Mouse (Mus musculus) erythroblast, embryonic 14.5 days (primary cell): ENCODE data around the gene Arhgef7. TPM values are rescaled to one million over a fixed set of nuclear protein-coding genes. Genes with fewer than 3 reads are reported as not detected.
A peak's percentile ranks its signal among the peaks of the same experiment; 100 is the strongest.

Experiments used
- H3K27me3 ChIP-seq: 2 replicates; pipeline ENCODE4 v1.6.1; 2012; ENCODE audit warnings: inconsistent platforms; ENCODE audit not compliant: control insufficient read depth
- H3K36me3 ChIP-seq: 2 replicates; pipeline ENCODE4 v1.6.1; 2012; ENCODE audit warnings: mild to moderate bottlenecking, inconsistent platforms; ENCODE audit not compliant: control insufficient read depth
- H3K4me1 ChIP-seq: 2 replicates; pipeline ENCODE4 v1.6.1; 2012; ENCODE audit warnings: inconsistent platforms; ENCODE audit not compliant: control insufficient read depth
- H3K4me3 ChIP-seq: replicated peaks from 2 replicates; pipeline ENCODE3; 2012; ENCODE audit warnings: moderate library complexity, mild to moderate bottlenecking, inconsistent platforms
- H3K9me3 ChIP-seq: 2 replicates; pipeline ENCODE4 v1.6.1; 2012; ENCODE audit warnings: low read length, inconsistent platforms, mixed read lengths; ENCODE audit not compliant: control insufficient read depth
- GATA1 ChIP-seq: IDR thresholded peaks from 2 replicates; pipeline ENCODE4 v1.6.1; 2012; ENCODE audit warnings: low read length, inconsistent platforms, mixed read lengths
- TAL1 ChIP-seq: IDR thresholded peaks from 3 replicates; pipeline ENCODE4 v1.6.1; 2012; ENCODE audit warnings: low read length, inconsistent platforms, mixed read lengths
- polyA plus RNA-seq: library from polyadenylated mRNA; stranded (reverse); fragments of >175 nt; gene quantifications from 2 replicates; pipeline ENCODE4 v1.2.3, GENCODE M21; 2012

Gene Arhgef7
- polyA plus RNA-seq: 0.95 and 1.1 TPM in 2 replicates

- no peak for TF ChIP-seq TAL1
- TF ChIP-seq GATA1: no peak
Observed at GRCm38 (mm10) chr8:11727651-11728481, at the start of gene Arhgef7. Gene Arhgef7, plus strand, starts transcription at chr8:11727721.

DNA sequence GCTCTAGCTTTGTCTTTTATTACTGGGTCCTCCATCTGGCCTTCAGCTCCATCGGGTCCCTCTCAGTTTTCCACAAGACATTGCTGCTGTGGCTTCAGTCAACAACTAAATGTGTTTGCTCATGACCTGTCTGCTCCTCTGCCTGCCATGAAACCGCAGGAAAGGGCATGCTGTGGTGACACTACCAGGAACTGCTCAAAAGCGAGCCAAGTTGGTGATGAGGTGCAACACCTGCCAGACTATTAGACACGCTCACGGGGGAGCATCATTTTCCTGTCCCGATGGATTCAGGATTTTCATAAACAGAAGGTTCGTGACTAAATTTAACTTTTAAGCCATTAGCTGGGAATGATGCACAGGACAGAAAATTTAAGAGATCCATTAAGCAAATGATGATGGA is 43.0 kb upstream of the Arhgef7 start:
- Histone ChIP-seq H3K36me3 (no peaks in the 10 kb centered on the region), H3K27me3 (no peaks in the 10 kb centered on the region), H3K9me3 (peaks cover 3% of the 10 kb centered on the region), H3K4me3 (no peak overlapping the region), H3K4me1 (no peaks in the 10 kb centered on the region)
- TF ChIP-seq TAL1 (no peak), GATA1 (no peak)

More at GRCm38 (mm10) chr8:11727651-11728481, at the start of gene Arhgef7:
- H3K36me3 ChIP-seq: no peaks in the 10 kb centered on the region
- peak within 1 kb of the TSS; percentile 51 for H3K4me3 ChIP-seq
- H3K27me3 ChIP-seq: peaks cover 60% of the 10 kb centered on the region
- no peaks in the 10 kb centered on the region for H3K9me3 ChIP-seq
- no peaks in the 10 kb centered on the region for H3K4me1 ChIP-seq

DNA sequence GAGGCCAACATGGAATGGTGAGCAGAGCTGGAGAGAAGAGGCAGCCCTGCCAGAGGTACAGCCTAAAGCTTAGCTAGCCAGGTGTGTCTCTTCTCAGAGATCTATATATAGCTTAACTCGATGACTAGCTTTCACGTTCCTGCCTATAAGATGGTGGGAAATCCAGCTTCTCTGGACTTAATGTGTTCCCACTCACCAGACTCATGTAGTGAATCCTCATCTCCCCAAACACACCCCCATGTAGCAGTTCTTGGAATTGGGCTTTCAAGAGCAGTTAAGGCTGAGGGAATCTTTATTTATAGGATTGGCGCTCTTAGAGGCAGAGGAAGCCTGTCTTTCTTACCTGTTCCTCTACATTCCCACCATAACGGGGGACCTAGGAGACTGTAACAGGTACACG is 40.3 kb upstream of the Arhgef7 start:
- Histone ChIP-seq H3K9me3 (peaks cover 3% of the 10 kb centered on the region), H3K4me1 (no peaks in the 10 kb centered on the region), H3K27me3 (no peaks in the 10 kb centered on the region), H3K36me3 (no peaks in the 10 kb centered on the region), H3K4me3 (no peak overlapping the region)
- TF ChIP-seq GATA1 (no peak), TAL1 (no peak)

GRCm38 (mm10) chr8:11689945-11690344 is 37.6 kb upstream of the Arhgef7 start:
- Histone ChIP-seq H3K36me3 (no peaks in the 10 kb centered on the region), H3K4me3 (no peak overlapping the region), H3K27me3 (no peaks in the 10 kb centered on the region), H3K9me3 (peaks cover 3% of the 10 kb centered on the region), H3K4me1 (no peaks in the 10 kb centered on the region)
- TF ChIP-seq GATA1 (no peak), TAL1 (no peak)

DNA sequence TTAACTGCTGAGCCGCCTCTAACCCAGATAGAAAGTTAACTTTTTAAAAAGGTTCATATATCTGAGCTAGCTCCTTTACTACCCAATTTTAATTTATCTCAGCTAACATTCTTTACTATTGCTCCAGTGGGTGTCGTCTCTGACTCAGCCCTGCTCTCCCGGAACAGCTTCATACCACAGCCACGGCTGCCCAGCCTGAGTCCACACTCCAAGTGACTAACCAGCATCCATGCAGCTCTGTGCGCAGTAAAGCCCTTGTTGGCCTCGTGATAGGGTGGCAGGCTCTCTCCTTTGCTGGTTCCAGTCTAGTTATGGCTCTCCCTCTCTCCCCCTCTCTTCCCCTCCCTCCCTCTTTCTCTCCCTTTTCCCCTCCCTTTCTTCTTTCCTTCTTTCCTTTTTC is 36.2 kb upstream of the Arhgef7 start:
- H3K9me3 ChIP-seq: no peaks in the 10 kb centered on the region; the same call in 1 of the 2 replicates
- no peaks in the 10 kb centered on the region for H3K36me3 ChIP-seq
- no peak for TF ChIP-seq TAL1
- no peak for TF ChIP-seq GATA1
- H3K27me3 ChIP-seq: no peaks in the 10 kb centered on the region
- no peaks in the 10 kb centered on the region for H3K4me1 ChIP-seq
- H3K4me3 ChIP-seq: no peak overlapping the region

DNA sequence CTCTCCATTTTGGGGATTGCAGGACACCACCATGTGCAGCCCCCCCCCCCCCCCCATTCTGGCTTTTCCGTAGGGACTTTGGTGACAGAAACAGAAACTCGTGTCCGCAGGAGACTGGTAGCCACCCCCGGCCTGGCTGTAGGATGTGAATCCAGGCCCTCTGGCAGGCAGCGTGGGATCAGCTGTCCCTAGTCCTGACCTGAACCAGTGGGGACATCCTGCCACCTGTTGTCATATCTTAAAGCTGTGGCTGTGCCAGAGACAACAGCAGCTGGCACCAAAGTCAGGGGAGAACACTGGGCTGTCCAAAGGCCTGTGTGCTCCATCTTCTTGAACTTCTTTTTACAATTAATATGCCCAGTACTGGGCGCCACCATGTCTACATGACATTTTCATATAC is 35.8 kb upstream of the Arhgef7 start:
- H3K4me3 ChIP-seq: no peak overlapping the region

GRCm38 (mm10) chr8:11692455-11692854 is 35.1 kb upstream of the Arhgef7 start:
- Histone ChIP-seq H3K27me3 (no peaks in the 10 kb centered on the region), H3K4me3 (no peak overlapping the region), H3K9me3 (no peaks in the 10 kb centered on the region), H3K36me3 (no peaks in the 10 kb centered on the region), H3K4me1 (no peaks in the 10 kb centered on the region)
- TF ChIP-seq TAL1: no peak

More for the DNA sequence above, 35.8 kb upstream of the Arhgef7 start:
- Histone ChIP-seq H3K36me3 (no peaks in the 10 kb centered on the region), H3K4me1 (no peaks in the 10 kb centered on the region), H3K9me3 (no peaks in the 10 kb centered on the region; the same call in 1 of the 2 replicates), H3K27me3 (no peaks in the 10 kb centered on the region)
- no peak for TF ChIP-seq TAL1
- no peak for TF ChIP-seq GATA1

DNA sequence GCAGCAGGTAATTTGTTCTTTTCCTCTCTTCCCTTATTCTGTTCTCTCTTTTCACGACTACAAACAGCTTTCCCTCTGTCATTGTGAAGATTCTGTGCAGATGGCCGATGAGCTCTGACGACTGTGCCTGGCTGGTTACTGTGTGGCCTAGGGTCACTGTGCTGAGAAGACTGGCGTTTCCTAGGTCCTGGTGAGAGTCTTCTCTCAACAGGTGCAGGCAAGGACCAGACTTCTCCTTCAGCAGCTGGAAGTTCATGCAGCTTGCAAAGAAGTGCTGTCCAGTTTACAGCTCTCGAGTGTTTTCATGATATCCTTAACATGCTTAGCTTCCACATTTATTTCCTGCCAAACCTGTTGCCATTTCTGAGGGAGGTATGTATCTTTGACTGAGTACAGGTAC is 33.5 kb upstream of the Arhgef7 start:
- TF ChIP-seq TAL1 (no peak), GATA1 (no peak)
- H3K4me1 ChIP-seq: no peaks in the 10 kb centered on the region
- no peaks in the 10 kb centered on the region for H3K36me3 ChIP-seq
- H3K27me3 ChIP-seq: no peaks in the 10 kb centered on the region
- no peaks in the 10 kb centered on the region for H3K9me3 ChIP-seq
- H3K4me3 ChIP-seq: no peak overlapping the region

- H3K27me3 ChIP-seq: no peaks in the 10 kb centered on the region
- H3K36me3 ChIP-seq: no peaks in the 10 kb centered on the region
- H3K4me1 ChIP-seq: no peaks in the 10 kb centered on the region
- H3K4me3 ChIP-seq: no peak overlapping the region
- TF ChIP-seq GATA1 (no peak), TAL1 (no peak)
- H3K9me3 ChIP-seq: no peaks in the 10 kb centered on the region
Observed at GRCm38 (mm10) chr8:11696176-11696575, 31.3 kb upstream of the Arhgef7 start.
